In genomic region chr13:88823522-88824419, GRCm38 (mm10) we compare ENCODE assay signal across 8 mouse cellular contexts. TPM values are rescaled to one million over a fixed set of nuclear protein-coding genes. Genes with fewer than 3 reads are reported as not detected.
DNase-seq lines count a peak whose midpoint lies in the region; ATAC-seq lines count a peak whose summit lies in the region.

No protein-coding gene starts in this region.

- intact Hi-C loops in heart, postnatal 25 days (cut with DNase I) = no loop called here

- peak overlapping the region; percentile 98 for H3K4me2 ChIP-seq in heart, embryonic 11.5 days
- H3K4me2 ChIP-seq in hindbrain, embryonic 11.5 days (replicated peaks; ENCODE audit: low read depth, low read length) = peak overlapping the region; percentile 95
- H3K4me2 ChIP-seq in stomach, embryonic 15.5 days = peak overlapping the region; percentile 95

- no peaks in the 10 kb centered on the region for H3K36me3 ChIP-seq in heart, embryonic 11.5 days (ENCODE audit: control insufficient read depth, insufficient read depth, low read length)
- H3K36me3 ChIP-seq in hindbrain, embryonic 11.5 days (ENCODE audit: control insufficient read depth, insufficient read depth, low read length) = no peaks in the 10 kb centered on the region
- H3K36me3 ChIP-seq in stomach, embryonic 15.5 days = no peaks in the 10 kb centered on the region

- DNase-seq in heart, postnatal 25 days (ENCODE audit: low spot score) = no peak
- DNase-seq in hindbrain, embryonic 11.5 days (ENCODE audit: low spot score) = peak; percentile 77
- peak; percentile 30 to 70 for DNase-seq in left cerebral cortex, adult 8-10 months (ENCODE audit: low spot score in 2 of 2)
- DNase-seq in mesoderm, embryonic 11.5 days (ENCODE audit: low read depth, low spot score) = peak; percentile 71
- no peak for DNase-seq in B cell, adult 2 months

- ATAC-seq in heart, embryonic 11.5 days (replicated peaks; ENCODE audit: insufficient number of reproducible peaks, low FRiP score, low TSS enrichment) = no peak
- ATAC-seq in hindbrain, embryonic 11.5 days (ENCODE audit: low FRiP score) = peak; percentile 64
- ATAC-seq in stomach, embryonic 15.5 days (ENCODE audit: insufficient read depth, low FRiP score, low read depth) = peak; percentile 21; the same call in 1 of the 2 replicates

- H3K27me3 ChIP-seq in heart, embryonic 11.5 days (ENCODE audit: control insufficient read depth, insufficient read depth, low read length) = no peaks in the 10 kb centered on the region
- no peaks in the 10 kb centered on the region for H3K27me3 ChIP-seq in hindbrain, embryonic 11.5 days (ENCODE audit: control insufficient read depth, insufficient read depth, low read length)
- peaks cover 6% of the 10 kb centered on the region; the same call in 1 of the 2 replicates for H3K27me3 ChIP-seq in stomach, embryonic 15.5 days (replicated peaks)

- no peaks in the 10 kb centered on the region for H3K4me1 ChIP-seq in heart, embryonic 11.5 days (ENCODE audit: control insufficient read depth, insufficient read depth, low read length)
- peaks cover 3% of the 10 kb centered on the region; the same call in 1 of the 2 replicates for H3K4me1 ChIP-seq in brown adipose tissue, adult 24 weeks (ENCODE audit: control insufficient read depth, insufficient read depth, insufficient read length, low read length)
- H3K4me1 ChIP-seq in hindbrain, embryonic 11.5 days (replicated peaks; ENCODE audit: control insufficient read depth, insufficient read depth, low read length) = no peaks in the 10 kb centered on the region
- H3K4me1 ChIP-seq in stomach, embryonic 15.5 days = no peaks in the 10 kb centered on the region

- H3K9ac ChIP-seq in heart, embryonic 11.5 days (ENCODE audit: low read depth, low read length) = peak overlapping the region; percentile 63; the same call in 1 of the 2 replicates
- H3K9ac ChIP-seq in hindbrain, embryonic 11.5 days (ENCODE audit: low read depth, low read length) = peak overlapping the region; percentile 58
- H3K9ac ChIP-seq in stomach, embryonic 15.5 days = no peak overlapping the region

- H3K27ac ChIP-seq in heart, embryonic 11.5 days (ENCODE audit: low read depth, low read length) = peak overlapping the region; percentile 22; the same call in 1 of the 2 replicates
- no peak overlapping the region for H3K27ac ChIP-seq in brown adipose tissue, adult 24 weeks (replicated peaks; ENCODE audit: low read depth, low read length)
- H3K27ac ChIP-seq in hindbrain, embryonic 11.5 days (ENCODE audit: low read depth, low read length) = 0 out of 2 replicates have a peak overlapping the region, but pooled peaks have one; percentile 51
- no peak overlapping the region for H3K27ac ChIP-seq in stomach, embryonic 15.5 days

- WGBS in heart, embryonic 11.5 days (ENCODE audit: insufficient replicate concordance) = 1% methylated on average over 25 of the region's 25 CpGs
- under 1% methylated on average over 25 of the region's 25 CpGs for WGBS in hindbrain, embryonic 11.5 days
- WGBS in stomach, embryonic 15.5 days = 1% methylated on average over 25 of the region's 25 CpGs

- H3K9me3 ChIP-seq in heart, embryonic 11.5 days (replicated peaks; ENCODE audit: control insufficient read depth, low read length) = no peaks in the 10 kb centered on the region
- H3K9me3 ChIP-seq in hindbrain, embryonic 11.5 days (ENCODE audit: control insufficient read depth, low read length) = no peaks in the 10 kb centered on the region
- H3K9me3 ChIP-seq in stomach, embryonic 15.5 days = no peaks in the 10 kb centered on the region

- H3K4me3 ChIP-seq in heart, embryonic 11.5 days (ENCODE audit: low read depth, low read length) = peak overlapping the region; percentile 55
- H3K4me3 ChIP-seq in brown adipose tissue, adult 24 weeks (ENCODE audit: insufficient read depth, low read depth, low read length) = 0 out of 2 replicates have a peak overlapping the region, but pooled peaks have one; percentile 18
- H3K4me3 ChIP-seq in hindbrain, embryonic 11.5 days (ENCODE audit: low read depth, low read length) = peak overlapping the region; percentile 74
- peak overlapping the region; percentile 54 for H3K4me3 ChIP-seq in stomach, embryonic 15.5 days (replicated peaks)

RNA-seq across cellular contexts. Expression of gene Edil3, which starts 2.5 kb away (rescaled TPM):
- 15.1 and 20.3 TPM in 2 replicates for polyA plus RNA-seq in heart, embryonic 11.5 days (2014; fragmentation: Nextera tagmentation; extraction: Ambion mirVana)
- total RNA-seq in heart, postnatal 25 days (2021) = under 1 TPM; 0.22 to 0.36 TPM
- 0.32 and 0.83 TPM in 2 replicates for polyA plus RNA-seq in brown adipose tissue, adult 24 weeks (2012; ENCODE audit: insufficient read depth, insufficient read length, missing spikeins)
- polyA plus RNA-seq in hindbrain, embryonic 11.5 days (2014; fragmentation: Nextera tagmentation; extraction: Ambion mirVana) = 35.1 and 37.0 TPM in 2 replicates
- total RNA-seq in left cerebral cortex, adult 8-10 months (2022) = 100 to 1,000 TPM in 2 of 4 experiments, 10 to 100 TPM in 2; 94.9 to 107 (median 100) TPM
- polyA plus RNA-seq in stomach, embryonic 15.5 days (2015; fragmentation: Nextera tagmentation; extraction: Ambion mirVana) = 6.0 and 6.5 TPM in 2 replicates

Comparison
In these comparisons a context has a peak if more than half of its experiments do, and no peak if none do; other contexts are left out.
1. H3K27ac ChIP-seq: peak in heart, embryonic 11.5 days (single experiment) and hindbrain, embryonic 11.5 days (single experiment); none in brown adipose tissue, adult 24 weeks (single experiment) and stomach, embryonic 15.5 days (single experiment).
2. H3K4me3 ChIP-seq: peak in every context shown above with its lines; median percentile 74 in hindbrain, embryonic 11.5 days; 55 in heart, embryonic 11.5 days; 54 in stomach, embryonic 15.5 days; 18 in brown adipose tissue, adult 24 weeks.
3. DNase-seq: peak in hindbrain, embryonic 11.5 days (single experiment), left cerebral cortex, adult 8-10 months (2 of 2) and mesoderm, embryonic 11.5 days (single experiment); none in heart, postnatal 25 days (single experiment) and B cell, adult 2 months (0 of 2).
4. Peak in every context shown above with its lines, with median percentiles within 50 percentile points of each other: H3K4me2 ChIP-seq.